Mouse (Mus musculus): ENCODE results near the gene Slc11a1. TPM values are rescaled to one million over a fixed set of nuclear protein-coding genes. Genes with fewer than 3 reads are reported as not detected.

Slc11a1 gene
- polyA plus RNA-seq, 1 experiment, result 12.7 TPM

GRCm38 (mm10) chr1:74397268-74397918 is 22.4 kb downstream of the Slc11a1 start:
- WGBS, result under 1% methylated on average over 41 of the region's 41 CpGs
- Histone ChIP-seq H3K27ac (ENCODE audit: insufficient read depth, low read depth, low read length) (peak overlapping the region; percentile 96), H3K27me3 (ENCODE audit: control insufficient read depth, insufficient read depth, low read length) (no peaks in the 10 kb centered on the region), H3K36me3 (ENCODE audit: control insufficient read depth, insufficient read depth, low read length) (peaks cover 18% of the 10 kb centered on the region), H3K4me3 (ENCODE audit: low read depth, low read length) (peak overlapping the region; percentile 59), H3K4me1 (ENCODE audit: control insufficient read depth, insufficient read depth, insufficient read length, low read length) (peaks cover 9% of the 10 kb centered on the region)
- TF ChIP-seq CTCF (IDR thresholded peaks at IDR 0.05; ENCODE audit: extremely low read depth, insufficient read length, insufficient replicate concordance, low read depth, low read length) (peak; percentile 77; the same call in 1 of the 2 replicates), POLR2A (IDR thresholded peaks at IDR 0.05; ENCODE audit: low read depth, low read length) (peak; percentile 85)

- H3K27me3 ChIP-seq (ENCODE audit: control insufficient read depth, insufficient read depth, low read length), result no peaks in the 10 kb centered on the region
- peak; percentile 63; the same call in 1 of the 2 replicates for TF ChIP-seq CTCF (IDR thresholded peaks at IDR 0.05; ENCODE audit: extremely low read depth, insufficient read length, insufficient replicate concordance, low read depth, low read length)
- TF ChIP-seq POLR2A (IDR thresholded peaks at IDR 0.05; ENCODE audit: low read depth, low read length), result no peak
- H3K27ac ChIP-seq (ENCODE audit: insufficient read depth, low read depth, low read length), result peak overlapping the region; percentile 96
- peak overlapping the region; percentile 59 for H3K4me3 ChIP-seq (ENCODE audit: low read depth, low read length)
- peaks cover 9% of the 10 kb centered on the region for H3K4me1 ChIP-seq (ENCODE audit: control insufficient read depth, insufficient read depth, insufficient read length, low read length)
- peaks cover 18% of the 10 kb centered on the region for H3K36me3 ChIP-seq (ENCODE audit: control insufficient read depth, insufficient read depth, low read length)
- WGBS, result 4% methylated on average over 11 of the region's 11 CpGs
Observed at GRCm38 (mm10) chr1:74397919-74398451, 23.0 kb downstream of the Slc11a1 start.

GRCm38 (mm10) chr1:74400531-74400930 is 25.5 kb downstream of the Slc11a1 start:
- no peaks in the 10 kb centered on the region for H3K36me3 ChIP-seq (ENCODE audit: control insufficient read depth, insufficient read depth, low read length)
- H3K4me1 ChIP-seq (ENCODE audit: control insufficient read depth, insufficient read depth, insufficient read length, low read length), result peaks cover 9% of the 10 kb centered on the region
- TF ChIP-seq CTCF (IDR thresholded peaks at IDR 0.05; ENCODE audit: extremely low read depth, insufficient read length, insufficient replicate concordance, low read depth, low read length) (no peak), POLR2A (IDR thresholded peaks at IDR 0.05; ENCODE audit: low read depth, low read length) (no peak)
- H3K27ac ChIP-seq (ENCODE audit: insufficient read depth, low read depth, low read length), result peak overlapping the region; percentile 20; the same call in 1 of the 2 replicates
- no peaks in the 10 kb centered on the region for H3K27me3 ChIP-seq (ENCODE audit: control insufficient read depth, insufficient read depth, low read length)
- H3K4me3 ChIP-seq (ENCODE audit: low read depth, low read length), result no peak overlapping the region
- 71% methylated on average over 3 of the region's 3 CpGs for WGBS

- H3K27me3 ChIP-seq (ENCODE audit: control insufficient read depth, insufficient read depth, low read length), result no peaks in the 10 kb centered on the region
- 51% methylated on average over 16 of the region's 16 CpGs for WGBS
- H3K4me3 ChIP-seq (ENCODE audit: low read depth, low read length), result no peak overlapping the region
- TF ChIP-seq POLR2A (IDR thresholded peaks at IDR 0.05; ENCODE audit: low read depth, low read length) (no peak), CTCF (IDR thresholded peaks at IDR 0.05; ENCODE audit: extremely low read depth, insufficient read length, insufficient replicate concordance, low read depth, low read length) (no peak)
- H3K4me1 ChIP-seq (ENCODE audit: control insufficient read depth, insufficient read depth, insufficient read length, low read length), result peaks cover 9% of the 10 kb centered on the region
- no peaks in the 10 kb centered on the region for H3K36me3 ChIP-seq (ENCODE audit: control insufficient read depth, insufficient read depth, low read length)
- H3K27ac ChIP-seq (ENCODE audit: insufficient read depth, low read depth, low read length), result peak overlapping the region; percentile 20; the same call in 1 of the 2 replicates
Observed at GRCm38 (mm10) chr1:74401015-74401702, 26.2 kb downstream of the Slc11a1 start.

DNA sequence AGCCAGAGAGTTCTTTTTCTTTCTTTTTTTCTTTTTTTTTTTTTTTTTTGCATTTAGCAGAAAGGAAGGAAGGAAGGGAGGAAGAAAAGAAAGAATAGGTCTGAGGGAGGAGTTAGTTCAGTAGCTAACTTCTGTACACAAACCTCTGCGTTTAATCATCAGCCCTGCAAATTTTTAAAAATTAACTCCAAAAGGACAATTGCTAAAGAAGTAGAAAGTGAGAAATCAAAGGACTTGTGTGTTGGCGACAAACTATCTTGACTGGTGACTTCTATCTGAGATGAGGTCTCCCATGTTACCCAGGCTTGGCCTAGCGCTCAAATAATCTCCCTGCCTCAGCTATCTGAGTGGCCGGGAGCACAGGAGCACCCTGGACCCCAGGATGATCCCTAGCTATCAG is 29.2 kb downstream of the Slc11a1 start:
- TF ChIP-seq CTCF (IDR thresholded peaks at IDR 0.05; ENCODE audit: extremely low read depth, insufficient read length, insufficient replicate concordance, low read depth, low read length) (no peak), POLR2A (IDR thresholded peaks at IDR 0.05; ENCODE audit: low read depth, low read length) (no peak)
- WGBS, result 78% methylated on average over 4 of the region's 4 CpGs
- Histone ChIP-seq H3K36me3 (ENCODE audit: control insufficient read depth, insufficient read depth, low read length) (no peaks in the 10 kb centered on the region), H3K27ac (ENCODE audit: insufficient read depth, low read depth, low read length) (peak overlapping the region; percentile 70; the same call in 1 of the 2 replicates), H3K4me3 (ENCODE audit: low read depth, low read length) (no peak overlapping the region), H3K27me3 (ENCODE audit: control insufficient read depth, insufficient read depth, low read length) (no peaks in the 10 kb centered on the region), H3K4me1 (ENCODE audit: control insufficient read depth, insufficient read depth, insufficient read length, low read length) (peaks cover 13% of the 10 kb centered on the region)

DNA sequence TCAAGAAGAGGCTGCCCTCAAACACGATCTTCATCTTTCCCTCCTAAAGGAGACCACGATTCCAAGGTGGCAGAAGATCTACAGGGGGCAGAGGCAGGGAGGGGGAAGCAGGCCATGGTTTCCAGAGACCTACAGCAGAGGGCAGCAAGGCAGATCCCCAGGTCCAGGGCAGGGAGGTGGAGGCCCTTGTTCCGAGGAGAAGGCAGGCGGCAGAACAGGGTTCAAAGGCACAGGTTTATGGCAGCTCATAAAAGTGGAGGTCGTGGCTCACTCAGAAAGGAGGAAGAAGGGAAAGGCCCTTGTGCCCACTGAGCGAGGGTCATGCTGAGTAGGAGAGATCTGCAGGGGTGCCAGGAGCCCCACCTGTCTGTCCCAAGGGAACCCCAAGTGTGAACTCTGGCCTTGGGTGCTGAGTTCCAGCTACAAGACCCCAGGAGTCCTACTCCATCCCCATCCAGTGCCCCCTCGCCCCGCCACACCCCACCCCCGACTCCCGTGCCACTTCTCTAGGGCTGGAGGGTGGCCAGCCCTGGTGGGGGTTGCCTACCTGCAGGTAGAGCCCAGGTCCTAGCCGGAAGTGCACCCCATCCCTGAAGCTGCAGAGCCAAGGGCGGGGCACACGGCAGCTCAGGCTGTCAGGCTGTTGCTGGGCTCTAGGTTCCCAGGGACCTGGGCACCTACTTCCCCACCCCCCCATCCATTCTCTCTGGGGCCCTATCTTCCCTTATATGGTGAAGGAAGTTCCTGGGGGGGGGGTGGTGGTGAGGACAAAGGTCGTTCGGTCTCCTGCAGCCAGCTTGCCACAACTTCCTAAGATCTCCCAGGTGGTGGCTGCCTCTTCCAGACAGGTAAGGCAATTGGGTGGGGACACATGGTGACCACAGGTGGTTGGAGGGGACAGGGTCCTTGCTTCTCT is 33.9 kb downstream of the Slc11a1 start, which contains the start of gene Vil1:
Gene Vil1 (plus strand): TSS at position 788 of the 916 bp plus-strand sequence.
- Histone ChIP-seq H3K4me1 (ENCODE audit: control insufficient read depth, insufficient read depth, insufficient read length, low read length) (peaks cover 8% of the 10 kb centered on the region; the same call in 1 of the 2 replicates), H3K27ac (ENCODE audit: insufficient read depth, low read depth, low read length) (peak within 1 kb of the TSS; percentile 99), H3K36me3 (ENCODE audit: control insufficient read depth, insufficient read depth, low read length) (peaks cover 15% of the 10 kb centered on the region; the same call in 1 of the 2 replicates), H3K4me3 (ENCODE audit: low read depth, low read length) (peak within 1 kb of the TSS; percentile 71), H3K27me3 (ENCODE audit: control insufficient read depth, insufficient read depth, low read length) (no peaks in the 10 kb centered on the region)
- WGBS, result 22% methylated on average over 15 of the region's 15 CpGs
- no peak for TF ChIP-seq CTCF (IDR thresholded peaks at IDR 0.05; ENCODE audit: extremely low read depth, insufficient read length, insufficient replicate concordance, low read depth, low read length)
- peak; percentile 95 for TF ChIP-seq POLR2A (IDR thresholded peaks at IDR 0.05; ENCODE audit: low read depth, low read length)
